Mouse (Mus musculus) spleen, adult 2 months (tissue): Measurements from ENCODE around the gene Cd83.

ENCODE experiments used
- CTCF ChIP-seq: fragments of 200-500 bp; IDR thresholded peaks from 2 replicates; pipeline ENCODE4 v1.5.1; 2011; ENCODE audit warnings: mild to moderate bottlenecking, inconsistent platforms; ENCODE audit not compliant: insufficient read depth, insufficient read length, insufficient replicate concordance; ENCODE audit errors: extremely low read depth
- POLR2A ChIP-seq: fragments of 200-500 bp; IDR thresholded peaks from 2 replicates; pipeline ENCODE4 v1.6.1; 2011; ENCODE audit warnings: low read depth, low read length, inconsistent platforms

GRCm38 (mm10) chr13:43820071-43820470 lies 35.5 kb downstream of the Cd83 start:
- no peak for TF ChIP-seq POLR2A
- no peak for TF ChIP-seq CTCF
